Mouse (Mus musculus): Measurements from ENCODE around the gene Srrm2.

The Srrm2 gene

GRCm38 (mm10) chr17:23790269-23791078, at the start of gene Srrm2:
Gene Srrm2 (plus strand): TSS chr17:23790532.
- in situ Hi-C loops (cut with MboI, MseI) = no loop called here

DNA sequence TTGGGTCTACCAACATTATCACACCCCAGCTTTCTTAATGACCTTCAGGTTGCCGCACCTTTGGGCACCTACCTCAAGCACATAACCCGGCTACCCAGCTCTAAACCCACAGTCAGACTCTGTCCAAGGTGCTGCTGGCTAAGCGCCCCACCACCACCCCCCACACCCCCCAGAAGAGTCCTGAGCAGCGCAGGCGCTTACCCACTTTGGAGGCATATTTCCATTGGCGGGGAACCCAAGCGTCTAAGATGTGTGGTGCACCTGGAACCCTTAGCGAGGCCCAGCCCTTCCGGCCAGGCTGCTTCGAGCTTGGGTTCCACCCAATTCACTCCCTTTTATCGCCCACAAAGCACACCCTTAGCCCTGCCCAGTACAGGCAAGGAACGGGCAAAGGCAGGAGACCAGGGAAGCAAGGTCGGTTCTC, 49.7 kb upstream of the Srrm2 start, which contains the start of gene Paqr4:
TSS of gene Paqr4 (minus strand) at position 270 of the 424 bp plus-strand sequence.
- in situ Hi-C loops (cut with MboI, MseI) = no loop called here

DNA sequence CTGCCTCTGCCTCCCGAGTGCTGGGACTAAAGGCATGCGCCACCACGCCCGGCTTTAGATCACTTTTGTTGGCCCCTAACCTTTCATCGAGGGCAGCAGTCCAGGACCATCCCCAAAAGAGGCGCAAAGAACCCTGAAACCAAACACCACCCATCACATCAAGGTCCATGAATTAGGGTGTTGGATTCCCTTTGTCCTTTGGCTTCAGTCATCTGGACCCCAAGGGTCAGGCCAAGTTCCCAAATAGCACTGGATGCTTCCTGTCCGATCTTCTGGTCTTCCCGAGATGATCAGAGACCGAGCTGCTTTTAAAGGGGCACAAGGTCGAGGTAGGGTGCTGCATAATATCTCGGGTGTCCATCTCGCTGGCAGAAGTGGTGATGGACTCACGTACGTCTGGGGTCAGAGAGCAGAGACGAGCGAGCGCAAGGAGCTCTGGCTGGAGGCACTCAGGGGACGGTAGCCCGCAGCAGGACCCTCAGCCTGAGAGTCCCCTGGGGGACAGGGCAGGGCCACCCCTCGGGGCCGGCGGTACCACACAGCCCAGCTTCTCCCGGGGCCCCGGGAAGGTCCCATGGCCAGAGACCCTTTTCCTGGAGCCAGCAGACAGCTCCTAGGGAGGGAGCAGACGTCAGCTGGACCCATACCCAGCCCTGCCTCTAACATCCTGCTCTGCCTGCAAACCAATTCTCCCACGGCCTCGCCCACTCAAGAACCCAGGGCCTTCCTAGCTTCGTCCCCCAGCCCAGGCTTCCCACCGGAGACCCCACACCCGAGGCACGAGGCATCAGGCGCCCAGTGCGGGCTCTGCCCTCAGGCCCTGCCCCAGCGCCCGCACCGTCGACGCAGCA, 48.7 kb upstream of the Srrm2 start:
- in situ Hi-C loops (cut with MboI, MseI) = no loop called here

DNA sequence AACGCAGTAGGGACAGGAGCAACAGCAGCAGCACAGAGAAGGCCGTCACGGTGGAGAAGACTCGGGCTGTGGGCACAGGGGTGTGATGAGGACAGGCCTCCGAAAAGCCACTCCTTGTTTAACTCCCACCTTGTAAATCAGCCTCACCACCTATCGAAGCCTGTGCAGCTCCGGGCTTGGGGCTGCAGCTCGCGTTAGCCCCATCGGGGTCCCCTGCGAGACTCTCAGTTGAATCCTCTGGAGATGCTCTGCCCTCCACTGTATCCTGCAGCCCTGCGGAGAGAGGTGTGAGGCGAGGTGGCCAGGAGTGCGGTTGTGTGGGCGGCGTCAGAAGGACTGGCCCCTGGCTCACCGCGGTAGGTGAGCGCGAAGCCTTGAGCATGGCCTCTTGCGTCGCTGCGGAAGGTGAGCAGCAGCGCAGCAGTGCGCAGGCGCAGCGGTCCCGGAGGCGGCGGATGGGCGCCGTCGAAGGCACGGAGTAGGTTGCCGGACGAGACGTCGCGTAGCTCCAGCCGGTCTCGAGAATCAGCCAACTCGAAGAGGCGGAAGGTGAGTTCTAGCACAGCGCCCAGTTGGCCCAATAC, 48.0 kb upstream of the Srrm2 start:
- in situ Hi-C loops (cut with MboI, MseI) = no loop called here

DNA sequence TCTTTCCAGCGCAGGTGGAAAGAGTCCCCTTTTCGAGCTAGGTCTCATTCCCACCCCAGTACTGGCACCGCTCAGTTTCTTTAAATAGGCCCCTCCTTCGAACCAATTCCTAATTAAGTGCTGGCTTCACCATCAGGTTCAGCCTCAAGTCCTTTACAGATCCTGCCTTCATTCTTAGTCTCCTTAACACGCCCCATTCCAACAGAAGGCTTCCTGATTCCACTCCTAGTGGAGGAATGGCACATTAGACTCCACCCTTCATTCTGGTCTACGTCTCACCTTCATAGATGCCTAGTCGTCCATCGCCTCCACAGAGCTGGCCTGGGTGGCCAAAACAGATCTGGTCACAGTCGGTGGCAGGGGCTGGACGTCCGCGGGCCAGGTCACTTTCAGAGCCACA, 47.4 kb upstream of the Srrm2 start:
- in situ Hi-C loops (cut with MboI, MseI) = no loop called here

GRCm38 (mm10) chr17:23744076-23744475, 46.3 kb upstream of the Srrm2 start:
- in situ Hi-C loops (cut with MboI, MseI) = no loop called here

DNA sequence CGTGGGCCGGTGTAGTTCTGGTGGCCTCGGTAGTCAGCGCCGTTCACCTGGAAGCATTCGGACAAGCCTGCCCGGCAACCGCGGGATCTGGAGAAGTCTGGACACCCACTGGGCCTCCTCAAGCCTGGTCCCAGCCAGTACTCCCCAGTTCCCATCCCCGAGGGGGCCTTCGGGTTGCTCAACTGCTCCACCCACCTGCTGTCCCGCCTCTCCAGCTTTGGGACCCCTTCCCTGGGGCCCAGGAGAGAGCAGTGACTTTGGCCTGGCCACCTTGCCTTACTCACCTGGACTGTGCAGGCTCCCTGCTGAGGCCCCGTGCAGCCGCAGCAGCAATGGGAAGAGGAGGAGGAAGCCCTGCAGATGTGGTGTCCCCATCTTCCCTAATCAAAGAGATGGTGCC, 45.7 kb upstream of the Srrm2 start:
- in situ Hi-C loops (cut with MboI, MseI) = no loop called here

GRCm38 (mm10) chr17:23745301-23746251, 44.8 kb upstream of the Srrm2 start, which contains the start of gene Kremen2:
Gene Kremen2 (minus strand): TSS chr17:23745833.
- in situ Hi-C loops (cut with MboI, MseI) = no loop called here

- in situ Hi-C loops (cut with MboI, MseI) = no loop called here
Measured at GRCm38 (mm10) chr17:23746311-23746710, 44.0 kb upstream of the Srrm2 start.

GRCm38 (mm10) chr17:23746767-23747166, 43.6 kb upstream of the Srrm2 start:
- in situ Hi-C loops (cut with MboI, MseI) = no loop called here

DNA sequence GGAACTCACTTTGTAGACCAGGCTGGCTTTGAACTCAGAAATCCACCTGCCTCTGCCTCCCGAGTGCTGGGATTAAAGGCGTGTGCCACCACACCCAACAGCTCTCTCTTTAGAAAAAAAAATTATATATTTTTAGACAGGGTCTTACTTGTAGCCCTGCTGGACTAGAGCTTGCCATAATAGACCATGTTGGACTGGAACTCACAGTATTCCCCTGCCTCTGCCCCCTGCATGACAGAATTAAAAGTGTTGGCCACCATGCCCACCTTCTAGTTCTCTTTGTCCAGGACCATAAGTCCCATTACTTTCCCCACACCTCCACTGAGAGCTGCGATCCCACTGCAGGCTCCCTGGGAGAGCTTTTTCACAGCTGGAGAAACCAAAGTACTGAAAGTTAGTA, 42.9 kb upstream of the Srrm2 start:
- in situ Hi-C loops (cut with MboI, MseI) = no loop called here

GRCm38 (mm10) chr17:23748026-23748425, 42.3 kb upstream of the Srrm2 start:
- in situ Hi-C loops (cut with MboI, MseI) = no loop called here

DNA sequence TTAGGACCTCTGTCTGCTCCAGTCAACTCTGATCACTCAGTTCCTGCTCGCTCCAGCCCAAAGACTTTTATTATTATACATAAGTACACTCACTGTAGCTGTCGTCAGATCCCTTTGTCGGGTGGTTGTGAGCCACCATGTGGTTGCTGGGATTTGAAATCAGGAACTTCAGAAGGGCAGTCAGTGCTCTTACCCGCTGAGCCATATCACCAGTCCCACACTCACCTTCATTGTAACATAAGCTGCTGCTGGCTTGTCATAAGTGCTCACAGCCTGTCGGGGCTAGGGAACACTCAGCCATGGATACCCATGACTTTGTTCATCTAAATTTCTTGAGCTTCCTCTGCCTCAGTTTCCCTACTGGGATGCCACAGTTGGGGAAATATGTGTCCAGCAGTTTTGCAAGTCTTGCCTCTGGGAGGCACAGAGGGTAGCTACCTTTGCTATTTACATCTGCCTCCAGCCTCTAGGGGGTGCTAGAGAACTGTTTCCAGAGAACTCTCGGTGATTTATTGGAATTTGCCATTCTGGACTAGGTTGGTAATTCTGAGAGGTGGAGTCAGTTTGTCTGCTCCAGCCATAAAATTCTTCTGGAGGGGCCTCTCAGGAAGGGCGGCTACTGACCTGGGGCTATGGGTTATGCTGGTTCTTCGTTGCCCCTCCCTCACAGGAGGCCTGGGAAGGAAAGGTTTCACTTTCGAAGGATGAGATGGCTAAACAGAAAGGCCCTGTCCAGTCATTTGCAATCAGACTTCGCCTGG, 41.5 kb upstream of the Srrm2 start:
- in situ Hi-C loops (cut with MboI, MseI) = no loop called here

DNA sequence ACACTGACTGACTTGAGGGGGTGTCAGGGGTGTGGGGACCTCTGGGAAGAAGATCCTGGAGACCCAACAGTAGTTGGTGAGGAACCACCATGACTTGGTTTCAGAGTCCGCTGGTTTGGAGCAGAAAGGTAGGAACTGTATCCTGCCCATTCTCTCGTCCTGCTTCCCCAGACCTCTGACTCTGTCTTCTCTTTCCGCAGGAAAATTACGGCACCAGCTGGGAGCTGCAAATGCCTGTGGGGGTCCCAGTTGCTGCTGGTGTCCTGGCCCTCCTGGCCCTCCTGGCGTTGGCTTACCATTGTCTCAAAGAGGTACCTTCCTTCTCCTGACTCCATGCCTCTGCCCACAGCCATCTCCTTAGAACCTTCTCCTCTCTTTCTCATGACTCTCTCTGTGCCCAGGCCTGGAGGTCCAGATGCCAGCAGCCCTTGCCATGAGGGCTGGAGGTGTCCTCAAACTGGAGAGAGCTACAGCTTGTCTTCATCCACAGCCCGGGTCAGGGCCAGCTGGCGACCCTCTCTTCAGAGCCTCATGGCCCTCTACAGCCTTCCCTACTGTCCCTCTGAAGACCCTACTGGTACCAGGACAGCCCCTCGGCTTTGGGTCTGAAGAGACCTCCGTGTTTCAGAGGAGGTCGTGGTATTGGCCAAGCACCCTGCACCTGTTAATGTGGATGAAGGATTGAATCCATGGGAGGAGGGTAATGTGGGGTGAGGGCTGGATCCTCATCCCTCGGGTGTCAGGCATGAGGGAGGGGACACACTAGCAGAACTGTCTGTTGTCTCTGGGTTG, 40.7 kb upstream of the Srrm2 start:
- in situ Hi-C loops (cut with MboI, MseI) = loop anchor here (5.0 kb wide), 1 partner anchor 93 kb away; the partner anchor contains the start of genes Prss32 and Prss41

DNA sequence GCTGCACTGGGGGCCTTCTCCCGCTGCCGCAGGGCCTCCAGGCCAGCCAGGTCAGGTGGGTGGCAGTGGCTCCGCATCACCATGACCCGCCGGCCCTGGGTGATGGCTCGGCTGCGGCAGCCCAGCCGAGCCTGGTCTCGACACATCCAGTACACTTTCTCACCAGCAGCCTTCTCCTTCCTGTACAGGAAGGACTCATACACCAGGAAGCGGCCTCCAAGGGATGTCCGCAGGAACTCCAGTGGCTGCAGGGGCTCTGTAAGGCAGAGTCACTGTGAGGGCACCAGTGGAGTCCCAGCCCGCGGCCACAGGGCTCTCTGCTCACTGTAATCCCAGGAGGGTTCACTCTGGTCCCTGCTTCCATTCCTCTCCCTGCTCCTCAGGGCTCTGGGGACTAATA, 34.6 kb upstream of the Srrm2 start:
- in situ Hi-C loops (cut with MboI, MseI) = no loop called here

DNA sequence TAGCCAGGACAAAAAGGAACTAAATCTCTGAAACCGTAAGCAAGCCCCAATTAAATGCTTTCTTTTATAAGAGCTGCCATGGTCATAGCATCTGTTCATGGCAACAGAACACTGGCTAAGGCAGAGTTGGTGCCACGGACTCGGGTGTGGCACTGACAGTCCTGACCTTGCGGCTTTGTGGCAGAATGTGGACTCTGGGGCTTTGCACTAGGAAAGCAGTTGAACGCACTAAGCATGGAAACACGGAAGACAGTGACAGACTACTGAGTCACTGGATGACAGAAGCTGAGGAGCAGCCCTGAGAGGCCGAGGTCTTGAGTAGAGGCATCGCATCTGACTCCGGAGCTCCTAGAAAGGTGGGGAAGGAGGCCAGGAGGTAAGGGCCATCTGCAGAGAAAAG, 32.8 kb upstream of the Srrm2 start:
- in situ Hi-C loops (cut with MboI, MseI) = no loop called here

DNA sequence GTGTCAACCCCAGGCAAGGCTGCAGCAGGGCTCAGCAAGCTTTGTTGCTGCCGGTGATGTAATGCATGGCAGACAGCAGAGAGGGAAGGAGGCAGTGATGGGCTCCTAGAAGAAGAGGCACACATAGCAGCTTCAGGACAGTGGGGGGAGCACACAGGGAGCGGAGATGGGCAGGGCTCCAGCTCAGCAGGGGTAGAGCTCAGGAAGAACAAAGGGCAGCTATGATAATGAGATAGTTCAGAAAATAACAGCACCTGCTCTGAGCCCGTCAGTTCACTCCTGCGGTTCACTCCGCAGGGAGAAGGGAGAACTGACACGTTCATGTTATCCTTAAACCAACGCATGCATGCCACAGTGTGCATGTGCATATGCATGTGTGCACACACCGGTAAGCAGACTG, 31.5 kb upstream of the Srrm2 start:
- in situ Hi-C loops (cut with MboI, MseI) = no loop called here

DNA sequence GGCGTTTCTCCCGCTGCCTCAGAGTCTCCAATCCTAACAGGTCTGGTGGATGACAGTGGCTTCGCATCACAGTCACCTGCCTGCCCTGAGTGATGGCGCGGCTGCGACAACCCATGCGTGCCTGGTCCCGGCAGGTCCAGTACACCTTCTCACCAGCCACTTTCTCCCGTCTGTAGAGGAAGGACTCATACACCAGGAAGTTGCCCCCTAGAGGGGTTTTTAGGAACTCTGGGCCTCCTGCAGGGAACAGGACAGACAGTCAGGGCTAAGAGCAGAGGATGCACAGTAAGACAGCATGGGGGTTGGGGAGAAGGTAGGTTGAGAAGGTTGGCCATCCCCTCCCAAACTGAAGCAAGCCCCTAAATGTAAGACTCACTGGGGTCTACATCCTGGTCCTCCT, 30.1 kb upstream of the Srrm2 start:
- in situ Hi-C loops (cut with MboI, MseI) = no loop called here

- in situ Hi-C loops (cut with MboI, MseI) = no loop called here
Measured at GRCm38 (mm10) chr17:23761155-23761554, 29.2 kb upstream of the Srrm2 start.

Measured in T-helper 1 cell (primary cell).